Mouse (Mus musculus): ENCODE results near the gene Glis1.

Gene Glis1

DNA sequence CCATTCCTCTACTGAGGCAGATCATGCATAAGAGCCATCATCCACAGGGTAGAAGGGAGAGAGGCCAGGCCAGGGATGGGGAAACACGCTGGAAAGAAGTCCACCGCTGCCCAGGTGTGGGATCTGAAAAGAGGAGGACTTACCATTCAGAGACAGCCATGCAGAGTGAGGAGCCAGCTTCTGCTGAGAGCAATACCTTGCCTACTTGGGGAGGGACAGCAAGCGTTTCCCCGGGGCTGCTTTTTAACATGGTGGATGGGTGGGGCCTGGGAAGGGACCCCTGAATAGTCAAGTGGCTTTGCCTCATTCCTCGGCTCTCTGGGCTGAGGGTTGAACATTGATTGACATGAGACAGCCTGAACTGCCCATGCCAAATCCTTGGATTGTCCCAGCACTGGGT lies 85.7 kb downstream of the Glis1 start:
- no peak for DNase-seq (ENCODE audit: low spot score)

GRCm38 (mm10) chr4:107520816-107521215 lies 86.4 kb downstream of the Glis1 start:
- DNase-seq (ENCODE audit: low spot score) = no peak

- no peak for DNase-seq (ENCODE audit: low spot score)
These were observed 89.3 kb downstream of the Glis1 start for GRCm38 (mm10) chr4:107523607-107524151.

DNA sequence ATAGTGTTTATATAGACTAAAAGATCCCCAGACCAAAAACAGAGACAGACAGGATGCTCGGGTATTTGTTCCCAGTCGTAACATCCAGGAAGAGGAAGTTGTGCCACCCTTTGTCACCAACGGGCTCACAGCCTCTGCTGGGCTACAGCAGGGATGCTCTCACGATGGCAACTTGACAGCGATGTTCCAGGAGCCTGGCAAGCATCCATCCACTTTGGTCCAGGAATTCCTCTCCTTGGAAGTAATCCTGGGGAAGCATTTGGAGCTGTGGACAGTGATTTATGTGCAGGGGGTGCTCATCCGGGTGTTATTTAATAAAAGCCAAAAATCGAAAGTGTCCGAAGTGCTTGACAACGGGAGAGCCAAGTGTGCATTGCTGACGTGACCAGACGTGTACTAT lies 100.7 kb downstream of the Glis1 start:
- DNase-seq (ENCODE audit: low spot score) = no peak

GRCm38 (mm10) chr4:107538116-107538515 lies 103.7 kb downstream of the Glis1 start:
- DNase-seq (ENCODE audit: low spot score) = no peak

- DNase-seq (ENCODE audit: low spot score) = no peak
These were observed 104.2 kb downstream of the Glis1 start for GRCm38 (mm10) chr4:107538561-107538960.

DNA sequence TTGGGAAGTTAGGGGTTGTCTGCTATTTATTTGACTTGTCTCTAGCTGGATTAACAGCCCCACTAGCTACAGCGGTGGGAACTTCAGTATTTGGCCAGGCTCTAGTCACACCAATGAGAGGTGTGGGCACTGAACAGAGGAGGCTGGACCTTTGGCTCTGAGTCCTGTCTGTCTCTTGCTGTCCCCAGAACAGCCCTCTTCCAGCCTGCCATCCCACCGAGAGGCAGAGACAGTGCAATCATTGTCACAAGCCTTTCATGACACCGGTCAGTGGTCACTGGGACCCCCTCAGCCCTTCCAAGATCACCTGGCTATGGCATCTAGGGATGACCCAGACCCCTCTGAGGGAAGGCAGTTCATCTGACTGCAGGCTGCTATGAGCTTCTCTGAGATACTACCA lies 104.6 kb downstream of the Glis1 start:
- DNase-seq (ENCODE audit: low spot score) = no peak

DNA sequence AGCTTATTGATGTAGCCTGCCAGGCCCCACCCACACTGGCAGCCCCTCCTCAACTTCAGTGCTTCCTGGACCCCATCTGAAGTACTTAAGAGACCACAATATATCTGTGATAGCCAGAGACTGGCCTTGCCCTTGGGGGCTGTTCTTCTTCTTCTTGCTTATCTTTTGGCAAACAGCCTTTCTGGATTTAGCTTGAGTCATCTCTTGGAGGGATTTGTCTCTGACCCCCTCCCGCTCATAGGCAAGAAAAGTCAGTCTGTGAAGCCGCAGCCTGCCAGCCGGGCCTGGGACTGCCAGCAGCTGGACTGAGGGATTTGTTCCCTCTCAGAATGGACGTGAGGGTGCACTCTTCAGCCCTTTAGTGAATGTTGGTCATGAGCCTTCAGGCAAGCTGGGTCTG lies 107.4 kb downstream of the Glis1 start:
- DNase-seq (ENCODE audit: low spot score) = no peak

DNA sequence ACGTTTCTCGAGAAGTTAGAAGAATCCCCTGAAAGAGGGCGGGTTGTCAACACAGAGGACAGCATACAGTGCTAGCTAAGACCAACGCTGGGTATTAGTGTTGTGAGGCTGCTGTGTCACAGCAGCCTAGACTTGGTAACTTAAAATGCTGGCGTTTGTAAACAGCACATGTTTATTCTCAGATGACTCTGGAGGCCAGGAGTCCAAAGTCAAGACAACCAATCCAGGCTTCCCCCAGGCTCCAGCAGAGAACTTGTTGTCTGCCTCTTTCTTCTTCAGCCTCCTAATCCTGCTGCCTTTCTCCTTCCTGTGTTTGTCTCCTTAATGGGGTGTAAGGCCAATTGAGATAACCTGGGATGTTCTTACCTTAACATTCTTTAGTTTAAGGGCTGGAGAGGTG lies 110.5 kb downstream of the Glis1 start:
- DNase-seq (ENCODE audit: low spot score) = no peak

DNA sequence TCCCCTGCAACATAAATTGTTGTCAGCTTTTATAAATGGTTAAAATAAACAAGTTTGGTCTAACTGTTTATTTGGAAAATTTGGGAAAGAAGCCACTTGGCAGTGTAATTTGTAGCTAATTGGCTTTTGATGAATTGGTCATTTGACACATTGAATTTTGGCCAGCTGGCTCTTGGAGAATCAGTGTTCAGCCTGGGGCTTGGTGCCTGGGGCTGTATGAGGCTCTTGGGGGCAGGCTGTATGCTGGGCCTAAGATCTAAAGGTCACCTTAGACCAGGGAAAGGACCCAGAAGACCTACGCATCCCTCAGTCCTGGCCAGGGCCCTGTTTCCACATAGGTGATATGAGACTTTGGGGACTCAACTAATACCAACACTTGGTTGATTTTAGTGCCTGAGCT lies 111.3 kb downstream of the Glis1 start:
- no peak for DNase-seq (ENCODE audit: low spot score)

GRCm38 (mm10) chr4:107546525-107546924 lies 112.1 kb downstream of the Glis1 start:
- DNase-seq (ENCODE audit: low spot score) = no peak

DNA sequence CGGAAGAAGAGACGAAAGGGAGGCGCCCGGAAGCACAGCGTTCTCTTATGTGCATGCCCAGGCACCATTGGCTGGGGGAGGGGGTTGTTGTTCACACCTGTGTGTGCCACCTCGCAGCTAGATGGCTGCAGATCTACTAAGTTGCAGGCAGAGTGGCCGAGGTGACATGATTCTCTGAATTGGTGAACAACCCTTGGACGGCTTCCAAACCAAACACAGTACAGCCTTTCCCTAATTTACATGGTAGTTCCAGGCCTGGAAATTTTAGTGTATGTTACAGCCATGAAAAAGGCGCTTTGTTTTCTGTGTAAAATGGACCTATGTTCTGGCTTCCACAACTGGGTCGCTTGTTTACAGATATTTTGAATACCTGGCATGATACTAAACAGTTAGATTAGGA lies 115.7 kb downstream of the Glis1 start:
- DNase-seq (ENCODE audit: low spot score) = no peak

DNA sequence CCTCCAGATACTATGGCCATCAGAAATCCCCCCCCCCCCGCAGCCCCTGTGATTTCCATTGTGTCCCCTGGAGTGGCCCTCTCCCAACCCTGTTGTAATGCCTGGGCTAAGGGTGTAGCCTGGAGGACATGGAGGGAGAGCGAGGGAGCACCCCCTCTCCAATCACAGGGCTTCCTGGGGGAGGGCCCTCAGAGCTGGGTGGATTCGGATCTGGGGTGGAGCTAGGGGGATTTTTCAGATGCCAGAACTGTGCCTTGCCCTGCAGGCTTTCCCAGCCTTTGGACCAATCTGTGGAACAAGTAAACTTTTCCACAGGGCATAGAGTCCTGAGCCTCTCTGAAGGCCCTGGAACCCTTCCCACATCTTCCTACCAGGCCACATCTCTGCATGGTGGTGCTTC lies 116.2 kb downstream of the Glis1 start:
- DNase-seq (ENCODE audit: low spot score) = no peak

- DNase-seq (ENCODE audit: low spot score) = no peak
These were observed 118.3 kb downstream of the Glis1 start for GRCm38 (mm10) chr4:107552696-107553095.

- no peak for DNase-seq (ENCODE audit: low spot score)
These were observed 119.4 kb downstream of the Glis1 start for GRCm38 (mm10) chr4:107553774-107554173.

GRCm38 (mm10) chr4:107558801-107559200 lies 124.4 kb downstream of the Glis1 start:
- DNase-seq (ENCODE audit: low spot score) = no peak

DNA sequence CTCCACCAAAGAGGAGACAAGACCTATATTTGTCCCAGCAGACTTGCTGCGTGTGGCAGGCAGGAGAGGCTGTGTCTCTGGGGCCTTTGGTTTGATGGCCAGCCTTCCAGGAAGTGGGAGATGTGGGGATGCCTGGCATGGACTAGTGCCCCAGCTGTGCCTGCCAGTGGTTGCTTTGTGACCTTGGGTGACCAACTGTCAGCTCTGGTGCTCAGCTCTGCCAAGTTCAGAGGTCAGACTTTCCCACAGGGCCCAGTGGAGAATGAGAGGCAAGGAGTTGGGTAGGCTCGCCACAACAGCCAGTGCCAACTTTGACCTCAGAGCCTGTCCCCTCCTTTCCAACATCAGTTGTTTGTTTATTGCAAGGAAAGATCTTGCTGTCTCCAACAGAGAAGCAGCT lies 126.7 kb downstream of the Glis1 start:
- DNase-seq (ENCODE audit: low spot score) = no peak

DNA sequence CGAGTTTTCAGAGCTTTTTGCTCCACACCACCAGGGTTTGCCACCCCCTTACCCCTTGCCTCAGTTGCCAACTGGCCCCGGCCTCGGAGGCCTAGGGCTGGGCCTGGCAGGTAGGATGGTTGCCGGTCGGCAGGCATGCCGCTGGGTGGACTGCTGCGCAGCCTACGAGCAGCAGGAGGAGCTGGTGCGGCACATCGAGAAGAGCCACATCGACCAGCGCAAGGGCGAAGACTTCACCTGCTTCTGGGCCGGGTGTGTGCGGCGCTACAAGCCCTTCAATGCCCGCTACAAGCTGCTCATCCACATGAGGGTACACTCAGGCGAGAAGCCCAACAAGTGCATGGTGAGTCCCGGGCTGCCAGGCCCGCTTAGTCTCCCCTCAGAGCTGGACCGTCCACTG lies 133.8 kb downstream of the Glis1 start:
- DNase-seq (ENCODE audit: low spot score) = no peak

GRCm38 (mm10) chr4:107568881-107569443 lies 134.6 kb downstream of the Glis1 start:
- DNase-seq (ENCODE audit: low spot score) = no peak

DNA sequence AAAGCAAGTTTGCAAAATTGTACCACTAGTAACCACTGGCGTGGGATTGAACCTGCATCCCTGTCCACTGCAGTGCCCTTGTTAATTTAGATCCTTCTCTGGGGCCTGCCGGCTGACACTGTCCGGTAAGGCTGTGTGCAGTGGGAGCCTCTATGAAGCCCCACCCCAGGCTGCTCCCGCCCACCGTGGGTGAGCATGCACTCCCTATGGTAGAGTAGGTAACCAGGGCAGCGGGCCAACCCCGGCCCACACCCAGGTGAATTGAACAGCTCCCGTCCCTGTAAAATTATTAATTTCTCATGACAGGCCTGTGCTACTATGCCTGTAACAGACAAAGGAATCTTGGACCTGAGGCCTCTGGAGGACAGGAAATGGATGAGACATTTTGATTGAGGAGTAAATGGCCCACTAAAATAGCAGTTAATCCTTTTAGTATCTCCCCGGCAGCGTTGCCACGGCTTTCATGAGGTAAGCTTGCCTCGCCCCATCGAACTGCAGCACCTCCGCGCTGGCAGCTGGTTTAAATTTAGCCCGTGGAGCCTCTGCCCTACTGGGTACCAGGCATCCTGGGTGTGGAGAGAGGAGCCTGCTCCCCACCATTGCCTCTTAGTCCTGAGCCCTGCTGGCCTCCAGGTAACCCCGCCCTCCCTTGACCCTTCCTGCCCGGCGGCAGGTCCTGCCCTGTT lies 136.1 kb downstream of the Glis1 start:
- no peak for DNase-seq (ENCODE audit: low spot score)

- DNase-seq (ENCODE audit: low spot score) = no peak
These were observed 141.4 kb downstream of the Glis1 start for GRCm38 (mm10) chr4:107575781-107576180.

DNA sequence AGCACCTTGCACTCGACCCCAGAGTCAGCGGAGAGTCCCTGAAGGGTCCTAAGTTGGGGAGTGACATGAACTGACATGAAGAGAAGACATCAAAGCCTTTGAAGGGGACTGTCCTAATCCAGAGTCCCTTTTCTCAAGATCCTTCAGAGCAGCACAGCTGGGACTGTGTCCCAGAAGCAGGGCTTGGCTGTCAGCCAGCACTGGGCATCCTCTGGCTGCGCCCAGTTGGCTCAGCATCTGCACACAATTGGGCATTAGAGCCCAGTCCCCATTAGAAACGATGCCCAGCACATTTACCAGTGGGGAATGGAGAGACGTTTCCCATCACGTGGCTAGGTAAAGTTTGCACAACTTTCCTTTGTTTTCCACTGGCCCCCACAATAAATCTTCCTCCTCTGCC lies 142.4 kb downstream of the Glis1 start:
- no peak for DNase-seq (ENCODE audit: low spot score)

DNA sequence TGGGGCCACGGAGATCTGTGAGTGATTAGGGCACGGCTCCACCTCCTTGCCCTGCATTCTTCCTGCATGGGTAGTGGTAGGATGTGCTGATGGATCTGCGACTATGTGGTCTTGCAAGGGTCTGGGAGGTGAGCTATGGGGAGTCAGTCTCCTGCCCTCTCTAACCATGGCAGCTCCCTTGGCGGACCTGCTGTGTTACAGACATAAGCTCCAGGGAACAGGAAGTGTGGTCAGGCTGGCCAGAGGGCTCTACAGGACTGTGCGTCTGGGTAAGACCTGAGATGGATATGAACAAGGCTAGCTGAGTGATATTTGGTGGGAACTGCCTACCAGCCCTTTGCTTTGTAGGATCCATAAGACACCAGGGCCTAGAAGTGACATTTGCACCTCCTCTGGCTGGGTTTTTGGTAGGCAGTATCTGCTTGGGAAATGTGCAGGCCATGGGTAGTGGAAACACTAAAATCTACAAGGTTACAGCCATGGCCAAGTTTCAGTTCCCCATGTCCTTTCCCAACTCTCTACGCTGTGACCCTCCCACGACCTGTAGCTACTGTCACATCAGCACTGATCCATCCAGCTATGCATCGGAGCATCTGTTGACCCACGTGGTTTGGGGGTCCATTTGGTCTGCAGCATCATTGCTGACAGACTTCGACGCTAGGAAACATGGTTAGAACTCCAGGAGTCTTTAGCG lies 142.9 kb downstream of the Glis1 start:
- DNase-seq (ENCODE audit: low spot score) = no peak

Measured in urinary bladder, postnatal 10 days (tissue).